Mouse (Mus musculus): Measurements from ENCODE around the gene Usp39. TPM values are rescaled to one million over a fixed set of nuclear protein-coding genes. Genes with fewer than 3 reads are reported as not detected.

Gene Usp39
- polyA plus RNA-seq, 1 experiment from 2014 or later = 116 TPM

- H3K27ac ChIP-seq (ENCODE audit: low read depth, low read length) = no peak overlapping the region
- WGBS = 81% methylated on average over 2 of the region's 2 CpGs
- ATAC-seq (ENCODE audit: low FRiP score) (no peak), DNase-seq (ENCODE audit: low spot score, missing footprints) (no peak)
- H3K4me1 ChIP-seq (ENCODE audit: control insufficient read depth, insufficient read depth, low read length) = peaks cover 7% of the 10 kb centered on the region
- no peaks in the 10 kb centered on the region for H3K36me3 ChIP-seq (ENCODE audit: control insufficient read depth, insufficient read depth, low read length)
- no peak overlapping the region for H3K4me2 ChIP-seq
- no peak overlapping the region for H3K9ac ChIP-seq (ENCODE audit: low read length)
- H3K27me3 ChIP-seq (ENCODE audit: control insufficient read depth, insufficient read depth, low read length) = no peaks in the 10 kb centered on the region; the same call in 1 of the 2 replicates
- no peak overlapping the region for H3K4me3 ChIP-seq (ENCODE audit: low read depth, low read length)
- H3K9me3 ChIP-seq (ENCODE audit: control insufficient read depth, low read length) = no peaks in the 10 kb centered on the region
Observed at GRCm38 (mm10) chr6:72386561-72386960, 41.6 kb upstream of the Usp39 start.

GRCm38 (mm10) chr6:72385258-72385657 is 40.3 kb upstream of the Usp39 start:
- 86% methylated on average over 4 of the region's 4 CpGs for WGBS
- Histone ChIP-seq H3K36me3 (ENCODE audit: control insufficient read depth, insufficient read depth, low read length) (no peaks in the 10 kb centered on the region), H3K4me1 (ENCODE audit: control insufficient read depth, insufficient read depth, low read length) (peaks cover 8% of the 10 kb centered on the region), H3K4me2 (no peak overlapping the region), H3K27ac (ENCODE audit: low read depth, low read length) (no peak overlapping the region), H3K9me3 (ENCODE audit: control insufficient read depth, low read length) (no peaks in the 10 kb centered on the region), H3K4me3 (ENCODE audit: low read depth, low read length) (no peak overlapping the region), H3K27me3 (ENCODE audit: control insufficient read depth, insufficient read depth, low read length) (peaks cover 4% of the 10 kb centered on the region), H3K9ac (ENCODE audit: low read length) (no peak overlapping the region)
- DNase-seq (ENCODE audit: low spot score, missing footprints) (no peak), ATAC-seq (ENCODE audit: low FRiP score) (no peak)

- no peak for ATAC-seq (ENCODE audit: low FRiP score)
- Histone ChIP-seq H3K36me3 (ENCODE audit: control insufficient read depth, insufficient read depth, low read length) (no peaks in the 10 kb centered on the region), H3K4me2 (no peak overlapping the region), H3K27ac (ENCODE audit: low read depth, low read length) (no peak overlapping the region), H3K4me3 (ENCODE audit: low read depth, low read length) (no peak overlapping the region), H3K4me1 (ENCODE audit: control insufficient read depth, insufficient read depth, low read length) (peaks cover 6% of the 10 kb centered on the region; the same call in 1 of the 2 replicates), H3K9ac (ENCODE audit: low read length) (no peak overlapping the region), H3K9me3 (ENCODE audit: control insufficient read depth, low read length) (no peaks in the 10 kb centered on the region), H3K27me3 (ENCODE audit: control insufficient read depth, insufficient read depth, low read length) (peaks cover 16% of the 10 kb centered on the region)
- no peak for DNase-seq (ENCODE audit: low spot score, missing footprints)
- 88% methylated on average over 7 of the region's 7 CpGs for WGBS
Observed at GRCm38 (mm10) chr6:72383952-72384351, 39.0 kb upstream of the Usp39 start.

DNA sequence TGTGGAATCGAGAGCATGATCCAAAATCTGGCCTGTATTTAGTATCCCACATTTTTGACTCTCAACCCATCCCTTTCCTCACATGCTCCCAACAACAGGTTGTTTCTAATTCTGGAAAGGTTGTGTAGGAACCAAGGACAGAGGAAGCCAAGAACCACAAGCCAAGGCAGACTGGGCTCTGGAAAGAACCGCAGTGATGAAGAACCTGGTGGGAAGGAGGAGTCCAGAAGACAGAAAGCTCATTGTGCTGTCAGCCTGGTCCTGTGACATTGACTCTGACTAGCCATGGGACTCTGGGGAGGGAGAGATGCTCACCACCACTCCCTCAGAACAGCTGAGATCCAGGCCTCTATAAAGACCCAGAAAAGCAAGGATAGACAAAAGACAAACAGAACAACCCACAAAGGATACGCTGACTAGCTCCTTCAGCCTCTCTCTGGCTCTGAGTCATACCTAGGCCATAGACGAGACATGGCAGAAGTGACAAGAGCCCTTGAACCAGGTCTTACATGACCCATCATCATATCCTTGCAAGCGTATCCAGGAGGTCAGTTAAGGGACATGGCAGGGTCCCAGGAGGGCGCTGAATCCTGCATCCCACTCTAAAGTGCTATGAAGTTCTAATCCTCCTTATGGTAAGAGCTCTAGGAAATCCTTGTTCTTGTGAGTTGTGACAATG is 38.3 kb upstream of the Usp39 start:
- Histone ChIP-seq H3K27me3 (ENCODE audit: control insufficient read depth, insufficient read depth, low read length) (peaks cover 16% of the 10 kb centered on the region), H3K36me3 (ENCODE audit: control insufficient read depth, insufficient read depth, low read length) (no peaks in the 10 kb centered on the region), H3K9me3 (ENCODE audit: control insufficient read depth, low read length) (no peaks in the 10 kb centered on the region), H3K4me2 (no peak overlapping the region), H3K27ac (ENCODE audit: low read depth, low read length) (no peak overlapping the region), H3K4me1 (ENCODE audit: control insufficient read depth, insufficient read depth, low read length) (peaks cover 6% of the 10 kb centered on the region; the same call in 1 of the 2 replicates), H3K9ac (ENCODE audit: low read length) (no peak overlapping the region), H3K4me3 (ENCODE audit: low read depth, low read length) (no peak overlapping the region)
- DNase-seq (ENCODE audit: low spot score, missing footprints) (no peak), ATAC-seq (ENCODE audit: low FRiP score) (no peak)
- 87% methylated on average over 6 of the region's 6 CpGs for WGBS

DNA sequence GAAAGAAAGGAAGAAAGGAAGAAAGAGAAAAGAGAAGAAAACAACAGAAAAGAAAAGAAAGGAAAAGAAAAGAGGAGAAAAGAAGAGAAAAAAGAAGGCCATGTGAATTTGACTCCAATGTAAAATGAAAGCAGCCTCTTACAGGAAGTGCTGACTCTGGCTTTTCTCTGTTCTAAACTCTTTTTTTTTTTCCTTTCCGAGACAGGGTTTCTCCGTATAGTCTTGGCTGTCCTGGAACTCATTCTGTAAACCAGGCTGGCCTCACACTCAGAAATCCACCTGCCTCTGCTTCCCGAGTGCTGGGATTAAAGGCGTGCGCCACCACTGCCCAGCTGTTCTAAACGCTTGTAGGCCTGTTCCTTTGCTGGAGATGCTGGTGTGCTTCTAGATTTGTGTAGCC is 37.5 kb upstream of the Usp39 start:
- Histone ChIP-seq H3K4me1 (ENCODE audit: control insufficient read depth, insufficient read depth, low read length) (peaks cover 6% of the 10 kb centered on the region; the same call in 1 of the 2 replicates), H3K27me3 (ENCODE audit: control insufficient read depth, insufficient read depth, low read length) (peaks cover 16% of the 10 kb centered on the region), H3K4me2 (no peak overlapping the region), H3K36me3 (ENCODE audit: control insufficient read depth, insufficient read depth, low read length) (no peaks in the 10 kb centered on the region), H3K9ac (ENCODE audit: low read length) (no peak overlapping the region), H3K9me3 (ENCODE audit: control insufficient read depth, low read length) (no peaks in the 10 kb centered on the region), H3K27ac (ENCODE audit: low read depth, low read length) (no peak overlapping the region), H3K4me3 (ENCODE audit: low read depth, low read length) (no peak overlapping the region)
- DNase-seq (ENCODE audit: low spot score, missing footprints) = no peak
- no peak for ATAC-seq (ENCODE audit: low FRiP score)
- 86% methylated on average over 6 of the region's 6 CpGs for WGBS

DNA sequence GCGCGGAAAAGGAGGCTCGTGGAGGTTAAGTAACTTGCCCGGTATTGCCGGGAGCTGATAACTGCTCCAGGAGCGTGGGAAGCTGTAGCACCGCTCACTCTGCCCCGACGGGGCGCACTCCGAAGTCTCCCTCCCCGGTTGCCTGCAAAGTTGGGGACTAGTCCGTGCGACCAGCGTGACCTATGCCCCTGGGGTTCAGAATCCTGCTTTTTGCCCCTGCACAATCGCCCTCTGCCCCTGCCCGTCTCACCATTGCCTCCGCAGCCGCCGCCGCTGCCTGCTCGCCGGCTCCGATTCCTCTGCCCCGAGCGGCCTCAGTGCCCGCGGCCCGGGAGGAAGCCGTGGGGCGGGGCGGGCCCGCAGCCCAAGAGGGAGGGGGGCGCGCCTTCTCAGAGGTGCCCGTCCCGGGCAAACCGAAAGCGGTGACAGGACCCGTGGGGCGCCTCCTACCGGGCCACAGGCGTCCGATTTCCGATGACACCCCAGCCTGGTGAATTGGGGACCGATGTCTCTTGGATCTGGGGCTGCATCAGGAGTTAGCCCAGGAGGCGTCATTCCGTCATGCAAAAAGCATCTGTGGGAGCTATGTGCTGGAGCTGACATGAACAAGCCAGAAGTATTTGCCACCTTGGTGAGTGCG is 35.3 kb upstream of the Usp39 start, which contains the start of gene Vamp5:
Gene Vamp5, minus strand, starts transcription at position 338 of the 640 bp plus-strand sequence.
- H3K9me3 ChIP-seq (ENCODE audit: control insufficient read depth, low read length) = no peaks in the 10 kb centered on the region
- WGBS = 2% methylated on average over 47 of the region's 49 CpGs
- peaks cover 16% of the 10 kb centered on the region for H3K27me3 ChIP-seq (ENCODE audit: control insufficient read depth, insufficient read depth, low read length)
- peak; percentile 90 for DNase-seq (ENCODE audit: low spot score, missing footprints)
- H3K27ac ChIP-seq (ENCODE audit: low read depth, low read length) = no peak within 1 kb of the TSS
- peak within 1 kb of the TSS; percentile 40 for H3K9ac ChIP-seq (ENCODE audit: low read length)
- peaks cover 6% of the 10 kb centered on the region; the same call in 1 of the 2 replicates for H3K4me1 ChIP-seq (ENCODE audit: control insufficient read depth, insufficient read depth, low read length)
- peak within 1 kb of the TSS; percentile 44 for H3K4me2 ChIP-seq
- peak; percentile 70; the same call in 1 of the 2 replicates for ATAC-seq (ENCODE audit: low FRiP score)
- peak within 1 kb of the TSS; percentile 38 for H3K4me3 ChIP-seq (ENCODE audit: low read depth, low read length)
- H3K36me3 ChIP-seq (ENCODE audit: control insufficient read depth, insufficient read depth, low read length) = no peaks in the 10 kb centered on the region

- Histone ChIP-seq H3K4me1 (ENCODE audit: control insufficient read depth, insufficient read depth, low read length) (peaks cover 6% of the 10 kb centered on the region; the same call in 1 of the 2 replicates), H3K9ac (ENCODE audit: low read length) (no peak overlapping the region), H3K27me3 (ENCODE audit: control insufficient read depth, insufficient read depth, low read length) (peaks cover 16% of the 10 kb centered on the region), H3K4me2 (peak overlapping the region; percentile 44), H3K36me3 (ENCODE audit: control insufficient read depth, insufficient read depth, low read length) (no peaks in the 10 kb centered on the region), H3K9me3 (ENCODE audit: control insufficient read depth, low read length) (no peaks in the 10 kb centered on the region), H3K4me3 (ENCODE audit: low read depth, low read length) (peak overlapping the region; percentile 38), H3K27ac (ENCODE audit: low read depth, low read length) (no peak overlapping the region)
- WGBS = 40% methylated on average over 7 of the region's 7 CpGs
- ATAC-seq (ENCODE audit: low FRiP score) = no peak
- no peak for DNase-seq (ENCODE audit: low spot score, missing footprints)
Observed at GRCm38 (mm10) chr6:72379377-72380130, 34.6 kb upstream of the Usp39 start.

- Histone ChIP-seq H3K27me3 (ENCODE audit: control insufficient read depth, insufficient read depth, low read length) (peaks cover 16% of the 10 kb centered on the region), H3K9me3 (ENCODE audit: control insufficient read depth, low read length) (no peaks in the 10 kb centered on the region), H3K4me1 (ENCODE audit: control insufficient read depth, insufficient read depth, low read length) (peaks cover 6% of the 10 kb centered on the region; the same call in 1 of the 2 replicates), H3K36me3 (ENCODE audit: control insufficient read depth, insufficient read depth, low read length) (no peaks in the 10 kb centered on the region), H3K9ac (ENCODE audit: low read length) (no peak overlapping the region), H3K4me2 (no peak overlapping the region), H3K4me3 (ENCODE audit: low read depth, low read length) (no peak overlapping the region), H3K27ac (ENCODE audit: low read depth, low read length) (no peak overlapping the region)
- ATAC-seq (ENCODE audit: low FRiP score) (no peak), DNase-seq (ENCODE audit: low spot score, missing footprints) (no peak)
- WGBS = 86% methylated on average over 8 of the region's 8 CpGs
Observed at GRCm38 (mm10) chr6:72378510-72379234, 33.7 kb upstream of the Usp39 start.
